Mouse (Mus musculus): ENCODE results near the gene Brsk1.
A peak's percentile ranks its signal among the peaks of the same experiment; 100 is the strongest.

Brsk1 gene

GRCm38 (mm10) chr7:4740309-4740727 is 49.9 kb downstream of the Brsk1 start:
- no peak for DNase-seq

- peak; percentile 83 to 84 for DNase-seq
Observed at GRCm38 (mm10) chr7:4741151-4741550, 50.7 kb downstream of the Brsk1 start.

GRCm38 (mm10) chr7:4741672-4742481 is 51.5 kb downstream of the Brsk1 start:
- DNase-seq, result no peak

GRCm38 (mm10) chr7:4742482-4742819 is 52.0 kb downstream of the Brsk1 start:
- DNase-seq, result no peak

GRCm38 (mm10) chr7:4743354-4743753 is 53.0 kb downstream of the Brsk1 start:
- DNase-seq, result no peak

- no peak for DNase-seq
Observed at GRCm38 (mm10) chr7:4744886-4745285, 54.5 kb downstream of the Brsk1 start.

- no peak for DNase-seq
Observed at GRCm38 (mm10) chr7:4746326-4746980, 56.0 kb downstream of the Brsk1 start.

- DNase-seq, result no peak
Observed at GRCm38 (mm10) chr7:4747156-4747899, 56.9 kb downstream of the Brsk1 start.

GRCm38 (mm10) chr7:4748321-4748720 is 57.9 kb downstream of the Brsk1 start:
- DNase-seq, result no peak

- no peak for DNase-seq
Observed at GRCm38 (mm10) chr7:4749169-4749568, 58.8 kb downstream of the Brsk1 start.

- peak; percentile 58 to 61 for DNase-seq
Observed at GRCm38 (mm10) chr7:4751971-4752820, 61.8 kb downstream of the Brsk1 start.

- peak; percentile 72 to 73 for DNase-seq
Observed at GRCm38 (mm10) chr7:4752821-4753570, 62.6 kb downstream of the Brsk1 start, which contains the start of gene Cox6b2. TSS of gene Cox6b2 (minus strand) at chr7:4753094.

- DNase-seq, result no peak
Observed at GRCm38 (mm10) chr7:4759670-4760069, 69.3 kb downstream of the Brsk1 start.

GRCm38 (mm10) chr7:4764946-4765710 is 74.7 kb downstream of the Brsk1 start:
- no peak for DNase-seq
